Mouse (Mus musculus): ENCODE measurements around the gene Nat10. TPM values are rescaled to one million over a fixed set of nuclear protein-coding genes. Genes with fewer than 3 reads are reported as not detected.

Nat10 gene
- total RNA-seq, 2 experiments from 2014 or later: 35.5 to 35.8 TPM

Other genes with a start within 250 kb of the Nat10 start
- 10 to 100 TPM; 13.8 to 14.4 TPM for gene Abtb2, start 195.0 kb downstream of the Nat10 start, total RNA-seq (2021)
- 100 to 1,000 TPM; 431 to 443 TPM for gene Caprin1, start 36.4 kb upstream of the Nat10 start, total RNA-seq (2021)
- gene Lmo2, start 196.7 kb upstream of the Nat10 start, total RNA-seq (2021): 10 to 100 TPM; 22.8 to 30.3 TPM